Mouse (Mus musculus): ENCODE data around the gene Bmp5. TPM values are rescaled to one million over a fixed set of nuclear protein-coding genes. Genes with fewer than 3 reads are reported as not detected.
"Not testable (repeated sequence)": the region's sequence is repeated elsewhere in the genome, so short reads cannot be mapped to it uniquely, and the experiment has no call there.

Gene Bmp5
- not detected for polyA plus RNA-seq (2017; shearing (Covaris generic))

DNA sequence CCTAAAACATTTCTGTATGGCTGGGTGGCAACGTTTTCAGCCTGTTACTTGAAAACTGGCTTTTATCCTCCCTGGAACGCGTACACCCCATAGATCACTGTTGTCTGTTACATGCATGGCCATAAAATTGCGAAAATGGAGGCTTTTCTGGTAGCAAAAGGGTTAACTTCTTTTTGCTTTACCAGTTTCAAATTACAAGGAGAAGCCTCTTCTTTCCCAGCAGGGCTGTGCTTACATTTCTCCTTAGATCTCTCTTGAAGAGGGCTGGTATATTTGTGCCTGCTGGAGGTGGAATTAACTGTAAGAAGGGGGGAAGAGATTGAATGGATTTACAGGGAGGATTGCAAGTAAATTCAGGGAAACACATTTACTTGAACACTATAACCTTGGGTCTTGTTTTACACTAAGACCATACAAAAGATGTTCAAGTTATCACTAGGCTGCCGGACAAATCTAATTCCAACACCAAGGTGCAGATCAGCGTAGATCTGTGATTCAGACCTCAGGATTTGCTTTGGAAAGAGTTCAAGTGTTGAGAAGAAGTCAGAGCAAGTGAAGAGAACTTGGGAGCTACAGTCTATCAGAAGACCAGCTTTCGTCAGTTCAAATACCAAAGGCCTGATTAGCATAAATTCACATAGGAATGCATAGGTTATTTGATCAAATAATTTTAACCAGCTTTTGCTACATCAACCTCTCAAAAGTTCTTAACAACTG lies at the start of gene Bmp5:
Bmp5 (plus strand) TSS at position 236 of the 717 bp plus-strand sequence.
- no peak for ATAC-seq

DNA sequence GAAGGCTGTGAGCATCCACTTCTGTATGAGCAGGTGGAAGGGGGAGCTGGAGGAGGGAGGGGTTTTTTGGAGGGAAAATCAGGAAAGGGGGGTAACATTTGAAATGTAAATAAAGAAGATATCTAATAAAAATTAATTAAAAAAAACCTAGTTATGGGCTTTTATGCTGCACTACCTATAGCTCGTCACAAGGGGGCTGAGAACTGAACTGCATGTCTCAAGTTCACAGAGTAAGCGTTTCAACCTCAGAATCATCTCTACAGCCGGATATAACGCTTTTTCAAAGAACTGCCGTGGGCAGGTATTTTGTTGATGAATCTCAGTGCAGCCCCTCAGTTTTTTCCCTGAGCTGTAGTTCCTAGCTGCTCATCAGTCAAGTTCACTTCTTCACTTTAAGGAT lies 15.1 kb upstream of the Bmp5 start:
- no peak for ATAC-seq

DNA sequence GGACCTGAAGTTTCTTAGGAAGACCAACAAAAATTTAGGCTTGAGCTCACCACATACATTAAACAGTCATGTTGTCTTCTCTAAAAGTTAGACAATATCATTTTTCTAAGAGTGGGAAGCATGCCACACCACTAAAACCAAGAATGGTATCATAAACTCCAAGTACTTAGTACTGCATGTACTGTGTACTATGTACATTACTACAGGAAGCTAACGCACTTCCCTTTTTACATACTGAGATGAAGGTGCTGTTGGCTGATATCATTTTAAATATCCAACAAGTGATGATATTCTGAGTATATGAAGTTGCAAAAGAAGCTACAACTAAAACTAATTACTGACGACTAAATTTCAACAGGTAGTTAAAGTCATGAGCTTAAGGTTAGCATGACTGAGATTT lies 13.6 kb upstream of the Bmp5 start:
- no peak for ATAC-seq

DNA sequence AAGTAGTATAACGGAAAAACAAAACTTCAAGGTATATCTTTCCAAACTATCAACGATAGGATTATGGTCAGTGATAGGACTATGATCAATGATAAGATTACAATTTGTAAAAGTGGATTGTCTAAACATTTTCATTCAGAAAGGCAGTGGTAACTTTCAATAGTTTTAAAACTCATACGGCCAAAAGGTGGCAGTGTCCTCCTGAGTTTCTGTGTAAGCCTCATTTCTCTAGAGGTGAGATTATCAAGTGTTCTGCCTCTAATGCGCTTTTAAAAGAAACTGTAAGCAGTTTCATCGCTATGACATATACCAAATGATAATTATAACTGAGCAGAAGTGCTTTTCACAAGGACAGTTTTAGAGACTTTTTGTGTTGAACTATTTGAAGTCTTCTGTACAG lies 12.7 kb upstream of the Bmp5 start:
- ATAC-seq, result no peak

DNA sequence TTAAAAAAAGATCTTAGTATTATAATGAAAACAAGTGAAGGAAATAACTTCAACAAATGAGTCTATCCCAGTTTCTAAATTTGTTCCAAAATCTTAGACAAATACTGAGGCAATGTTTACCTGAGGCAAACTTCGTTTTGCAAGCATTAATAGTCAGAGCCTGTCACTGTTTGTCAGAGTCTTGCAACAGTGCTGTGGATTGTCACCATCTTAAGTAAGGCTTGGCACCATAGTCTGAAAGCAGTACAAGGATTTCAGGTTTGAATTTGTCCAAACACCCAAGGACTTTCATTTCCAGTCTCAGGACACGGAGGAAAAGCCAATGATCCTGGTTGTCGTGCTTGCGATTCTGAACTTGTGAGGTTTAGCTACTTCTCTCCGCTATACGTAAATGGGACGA lies 10.4 kb upstream of the Bmp5 start:
- ATAC-seq, result no peak

DNA sequence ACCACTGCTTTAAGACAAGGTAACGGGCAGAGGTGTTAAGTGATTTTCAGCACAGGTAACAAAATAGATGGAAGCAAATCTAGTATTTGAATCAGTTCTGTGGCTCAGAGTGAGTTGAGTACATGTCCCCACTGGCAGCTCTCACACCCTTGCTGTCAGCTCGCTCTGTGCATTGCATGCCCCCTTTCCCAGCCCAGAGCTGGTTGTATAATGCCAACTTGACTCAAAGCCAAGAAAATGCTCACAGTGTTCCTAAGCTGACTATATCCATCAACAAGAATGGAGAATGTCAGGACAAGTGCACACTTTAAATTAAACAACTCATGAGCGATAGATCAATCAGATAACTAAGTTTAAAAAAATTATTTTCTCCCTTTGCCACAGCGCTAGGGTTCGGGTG lies 8.6 kb upstream of the Bmp5 start:
- ATAC-seq, result no peak

DNA sequence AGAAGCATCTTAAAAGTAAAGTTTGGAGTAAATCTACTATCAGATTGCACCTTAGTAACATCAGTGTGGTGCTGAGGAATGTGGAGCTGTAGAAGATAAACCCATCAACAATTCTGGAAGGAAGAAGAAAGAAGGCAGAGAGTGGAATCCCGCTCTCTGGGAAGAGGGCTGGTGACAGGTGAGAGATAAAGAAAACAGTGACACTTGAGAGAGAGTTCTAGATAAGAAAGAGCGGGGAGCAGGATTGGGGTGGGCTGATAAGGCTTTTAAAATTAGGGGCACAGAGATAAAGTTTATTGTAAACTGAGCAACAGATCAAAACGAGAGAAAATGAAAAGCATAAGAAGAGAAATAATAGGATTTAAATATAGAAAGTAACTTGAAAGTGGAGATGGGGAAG lies 6.1 kb upstream of the Bmp5 start:
- no peak for ATAC-seq

DNA sequence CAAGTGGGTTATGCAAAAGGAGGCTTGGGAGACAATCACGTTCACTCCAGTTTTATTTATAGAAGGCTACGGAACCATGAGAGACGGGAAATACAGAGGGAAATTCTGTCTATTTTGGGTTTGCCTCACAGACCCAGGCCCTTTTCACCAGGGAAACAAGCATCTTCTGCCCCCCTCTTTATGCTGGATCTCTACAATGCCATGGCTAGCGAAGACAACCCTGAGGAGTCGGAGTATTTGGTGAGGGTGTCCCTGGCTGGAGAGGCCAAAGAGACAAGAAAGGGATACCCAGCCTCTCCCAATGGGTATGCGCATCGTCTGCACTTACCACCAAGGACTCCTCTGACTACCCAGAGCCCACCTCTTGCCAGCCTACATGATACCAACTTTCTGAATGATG lies 989 bp downstream of the Bmp5 start:
- no peak for ATAC-seq

DNA sequence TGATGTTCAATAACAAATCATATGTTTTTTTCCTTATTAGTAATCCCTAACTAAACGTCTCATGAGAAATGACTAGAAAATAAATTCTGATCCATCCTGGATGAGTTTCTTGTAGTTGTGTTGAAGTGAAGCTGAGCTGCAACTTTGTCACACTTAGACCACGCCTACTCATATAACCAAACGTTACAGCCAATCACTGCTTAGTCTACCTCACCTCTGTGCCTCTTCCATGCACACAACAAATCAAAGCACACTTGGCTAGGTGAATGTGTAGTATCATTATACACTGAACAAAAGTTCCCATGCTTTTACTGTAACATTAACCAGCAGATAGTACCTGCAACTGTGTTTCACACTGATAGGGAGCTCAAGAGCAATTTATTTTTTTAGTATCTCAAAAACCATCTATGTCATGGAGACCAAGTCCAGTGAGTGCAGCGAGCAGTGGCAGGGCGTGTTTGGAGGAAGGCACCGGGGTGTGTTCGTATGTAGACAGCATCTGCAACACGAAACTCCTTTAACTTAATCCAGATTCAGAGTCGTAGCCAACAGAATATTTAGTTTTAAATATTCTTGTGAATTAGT lies 3.7 kb downstream of the Bmp5 start:
- no peak for ATAC-seq

DNA sequence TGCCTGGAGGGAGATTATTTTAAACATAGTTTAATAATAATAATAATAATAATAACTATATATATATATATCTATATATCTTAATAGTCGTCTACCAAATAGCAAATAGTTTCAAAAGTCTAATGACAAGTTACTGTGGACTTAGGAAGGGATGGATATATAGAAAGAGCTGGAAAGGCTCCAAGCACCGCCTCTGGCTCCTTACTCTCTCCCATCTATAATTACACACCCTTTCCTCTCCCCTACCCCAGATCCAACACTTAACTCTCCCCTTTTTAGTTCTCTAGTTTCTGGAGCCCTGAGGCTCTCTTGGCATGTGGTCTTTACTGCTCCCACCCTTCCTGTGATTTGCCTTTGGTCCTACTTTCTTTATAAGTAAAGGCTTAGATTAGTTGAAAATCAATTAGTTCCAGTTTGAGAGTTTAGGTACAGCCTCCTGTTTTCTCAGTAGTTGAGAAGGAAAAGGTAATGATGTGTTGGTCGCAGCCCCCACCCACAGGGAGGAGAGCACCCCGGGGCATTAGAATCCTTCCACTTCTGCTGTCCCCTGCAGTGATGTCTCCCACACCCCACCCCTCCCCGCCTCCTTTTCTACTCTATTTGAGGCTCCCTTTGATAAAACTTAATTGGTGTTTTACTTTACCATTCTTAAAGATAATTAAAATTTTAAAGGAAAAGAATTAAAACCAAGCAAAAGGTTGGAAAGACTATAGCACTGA lies 5.6 kb downstream of the Bmp5 start:
- no peak for ATAC-seq

DNA sequence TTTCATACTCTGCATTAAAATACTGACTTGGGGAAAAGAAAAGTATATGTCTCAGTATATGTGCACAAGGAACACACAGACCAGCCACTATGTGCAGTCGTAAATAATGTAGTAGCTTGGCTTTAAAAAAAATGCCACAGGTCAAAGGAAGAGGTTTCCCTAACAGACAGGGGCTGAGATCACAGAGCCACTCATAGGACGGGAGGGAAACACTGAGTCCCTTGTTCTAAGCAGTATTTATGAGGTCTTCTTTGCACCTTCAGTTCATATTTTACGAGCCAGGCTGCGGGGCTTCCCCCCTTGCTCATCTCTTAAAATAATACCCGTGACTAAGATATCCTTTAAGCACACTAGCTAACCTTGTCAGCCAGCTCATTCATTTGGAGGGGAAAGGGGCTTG lies 6.4 kb downstream of the Bmp5 start:
- ATAC-seq, result no peak

DNA sequence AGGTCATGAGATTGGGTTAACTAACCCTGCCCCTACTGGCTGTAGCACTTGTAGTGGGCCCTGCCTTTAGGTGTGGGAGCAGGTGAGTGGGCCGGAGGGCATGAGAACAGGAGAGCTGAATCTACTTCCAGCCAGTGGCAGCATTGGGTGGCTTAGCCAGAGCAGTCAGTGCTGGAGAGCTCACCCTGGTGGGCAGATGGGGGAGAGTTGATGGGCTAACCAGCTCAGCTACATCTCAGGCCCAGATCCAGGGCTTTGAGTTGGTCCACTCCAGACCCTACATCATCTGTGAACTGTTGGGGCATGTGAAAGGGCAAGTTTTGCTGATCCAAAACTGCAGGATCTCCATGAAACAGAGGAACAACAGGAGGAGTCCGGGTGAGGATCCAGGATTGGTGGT lies 8.4 kb downstream of the Bmp5 start:
- ATAC-seq, result no peak

DNA sequence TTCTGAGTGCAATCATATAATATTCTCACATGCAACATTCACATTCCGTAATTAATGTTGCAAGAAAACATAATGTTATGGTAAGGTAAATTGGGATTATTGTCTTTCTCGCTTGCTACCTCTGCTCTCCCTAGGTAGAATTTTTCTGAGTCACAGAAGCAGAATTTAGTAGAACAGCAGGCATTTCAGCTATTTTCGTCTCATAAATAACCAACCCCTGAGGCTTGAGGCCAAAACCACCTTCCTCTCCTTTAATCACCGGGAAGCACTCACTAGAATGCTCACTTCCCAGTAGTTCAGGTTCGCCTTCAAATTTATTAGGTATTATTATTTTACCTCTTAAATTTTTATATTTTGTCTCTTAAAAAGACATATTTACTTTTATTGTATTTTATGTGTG lies 10.8 kb downstream of the Bmp5 start:
- ATAC-seq, result no peak

DNA sequence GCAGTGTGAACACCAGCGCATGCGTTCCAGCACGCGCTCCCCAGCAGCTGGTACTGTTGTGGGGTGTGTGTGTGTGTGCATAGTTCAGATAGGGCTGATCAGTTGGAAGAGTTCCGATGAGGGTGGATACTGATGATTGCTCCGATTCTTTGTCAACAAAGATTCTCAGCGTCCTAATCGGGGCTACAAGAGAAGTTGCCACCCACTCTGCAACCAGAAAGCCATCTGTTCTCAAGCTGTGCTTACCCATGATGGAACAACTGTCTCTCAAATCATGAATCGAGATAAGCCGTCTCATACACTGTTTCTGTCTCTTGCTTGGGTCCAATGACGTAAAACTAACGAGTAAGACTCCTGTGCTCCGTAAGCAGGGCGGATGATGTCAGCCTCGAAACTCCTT lies 12.0 kb downstream of the Bmp5 start:
- no peak for ATAC-seq

DNA sequence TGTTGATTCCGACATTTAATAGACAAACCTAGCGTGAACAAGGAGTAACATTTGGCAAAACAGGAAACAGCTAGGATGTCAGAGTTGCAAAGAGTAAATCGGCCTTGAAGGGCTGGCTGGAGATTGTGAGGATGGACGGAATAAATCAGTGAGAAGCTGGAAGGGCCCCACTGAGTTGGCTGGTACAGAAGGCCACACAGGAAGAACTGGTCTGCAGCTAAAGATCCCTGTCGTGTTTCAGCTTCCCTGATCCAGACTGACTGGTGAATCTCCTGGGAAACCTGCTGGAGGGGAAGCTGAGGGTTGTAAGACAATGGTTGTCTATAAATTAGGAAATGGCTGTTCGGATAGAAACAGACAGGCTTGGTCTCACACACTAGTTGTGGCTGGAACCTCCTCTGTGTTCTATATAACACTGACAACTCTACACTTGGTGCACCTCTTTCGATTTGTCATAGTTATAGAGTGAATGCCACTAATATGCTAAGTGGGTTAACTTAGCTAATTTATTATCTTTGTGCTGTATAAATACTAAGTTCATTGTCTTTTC lies 14.8 kb downstream of the Bmp5 start:
- ATAC-seq, result no peak

DNA sequence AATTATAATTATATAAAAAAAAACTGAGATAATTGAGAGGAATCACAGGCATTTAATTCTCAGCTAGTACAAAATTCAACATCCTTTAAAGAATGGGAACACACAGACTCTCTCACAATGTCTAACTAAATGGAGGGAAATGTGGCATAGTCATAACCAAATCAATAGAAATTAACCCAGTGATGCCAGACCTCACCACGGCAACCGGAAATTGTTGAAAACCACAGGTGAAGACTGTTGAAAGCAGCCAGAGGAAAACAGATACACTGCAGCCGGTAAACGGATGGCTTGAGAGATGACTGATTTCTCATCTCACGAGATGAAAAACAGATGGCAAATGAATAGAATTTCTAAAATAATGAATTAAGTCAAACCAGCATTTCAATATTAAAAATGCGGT lies 29.8 kb downstream of the Bmp5 start:
- ATAC-seq, result no peak

DNA sequence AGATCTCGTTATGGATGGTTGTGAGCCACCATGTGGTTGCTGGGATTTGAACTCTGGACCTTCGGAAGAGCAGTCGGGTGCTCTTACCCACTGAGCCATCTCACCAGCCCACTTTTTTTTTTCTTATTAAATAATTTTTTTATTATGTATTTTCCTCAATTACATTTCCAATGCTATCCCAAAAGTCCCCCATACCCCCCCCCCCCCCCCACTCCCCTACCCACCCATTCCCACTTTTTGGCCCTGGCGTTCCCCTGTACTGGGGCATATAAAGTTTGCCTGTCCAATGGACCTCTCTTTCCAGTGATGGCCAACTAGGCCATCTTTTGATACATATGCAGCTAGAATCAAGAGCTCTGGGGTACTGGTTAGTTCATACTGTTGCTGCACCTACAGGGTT lies 33.0 kb downstream of the Bmp5 start:
- ATAC-seq, result not testable (repeated sequence)

DNA sequence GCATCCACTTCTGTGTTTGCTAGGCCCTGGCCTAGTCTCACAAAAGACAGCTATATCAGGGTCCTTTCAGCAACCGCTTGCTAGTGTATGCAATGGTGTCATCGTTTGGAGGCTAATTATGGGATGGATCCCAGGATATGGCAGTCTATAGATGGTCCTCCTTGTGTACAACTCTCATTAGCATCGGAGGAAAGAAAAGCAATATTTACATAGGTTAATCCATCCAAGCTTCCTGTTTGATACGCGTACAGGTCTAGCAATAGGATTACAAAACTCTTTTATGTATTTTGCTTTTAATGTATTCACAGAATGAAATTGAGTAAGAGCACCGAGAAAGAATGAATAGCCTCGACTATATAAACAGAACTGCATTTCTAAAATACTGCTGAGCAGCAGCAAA lies 33.5 kb downstream of the Bmp5 start:
- no peak for ATAC-seq

DNA sequence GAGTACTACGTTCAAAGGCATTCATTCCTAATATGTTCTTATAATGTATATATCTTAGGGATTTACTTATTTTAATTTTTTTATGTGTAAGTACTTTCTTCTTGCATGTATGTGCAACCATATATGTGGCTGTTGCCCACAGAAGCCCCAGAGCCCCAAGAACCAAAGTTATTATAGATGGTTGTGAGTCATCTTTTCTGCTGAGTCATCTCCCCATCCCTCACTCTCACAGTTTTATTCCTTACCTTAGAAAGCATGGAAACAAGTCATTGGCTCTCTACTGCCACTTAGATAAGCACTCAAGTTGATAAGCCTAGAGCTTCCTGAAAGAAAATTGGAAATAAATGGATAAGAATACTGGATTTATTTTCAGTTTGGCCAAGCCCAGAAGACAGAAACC lies 40.0 kb downstream of the Bmp5 start:
- no peak for ATAC-seq

DNA sequence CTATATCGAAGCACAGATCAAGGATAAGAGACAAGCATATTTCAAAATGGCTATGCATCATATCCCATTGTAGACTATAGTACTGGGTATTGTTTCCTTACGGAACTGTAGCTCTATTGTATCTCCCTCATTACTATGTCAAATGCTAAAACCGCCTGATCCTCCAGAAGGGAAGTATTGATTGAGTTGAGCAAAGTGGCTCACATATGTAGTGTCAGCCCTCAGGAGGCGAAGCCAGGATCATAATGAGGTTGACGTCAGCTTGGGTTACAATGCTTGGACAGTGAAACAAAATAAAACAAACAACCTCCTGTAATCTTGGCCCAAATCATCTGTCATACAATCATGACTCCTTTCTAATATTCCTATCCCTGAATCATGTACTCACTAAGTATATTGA lies 43.2 kb downstream of the Bmp5 start:
- ATAC-seq, result no peak

DNA sequence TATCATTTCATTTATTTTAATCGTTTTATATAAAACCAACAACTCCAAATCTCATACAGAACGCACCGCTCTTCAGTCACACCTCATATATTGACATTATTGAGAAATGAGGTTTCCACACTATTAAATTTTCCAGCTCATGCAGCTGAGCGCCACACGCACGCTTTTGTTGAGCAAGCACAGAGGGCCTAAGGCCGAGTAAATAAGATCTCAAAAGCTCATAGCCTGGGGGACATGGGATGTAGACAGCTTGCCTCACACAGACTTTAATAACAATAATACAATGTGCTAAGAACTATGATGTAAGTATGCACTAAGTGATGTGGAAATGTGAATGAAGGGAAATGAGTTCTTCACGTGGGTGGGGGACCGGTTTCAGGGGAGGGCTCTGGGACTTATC lies 57.3 kb downstream of the Bmp5 start:
- no peak for ATAC-seq

DNA sequence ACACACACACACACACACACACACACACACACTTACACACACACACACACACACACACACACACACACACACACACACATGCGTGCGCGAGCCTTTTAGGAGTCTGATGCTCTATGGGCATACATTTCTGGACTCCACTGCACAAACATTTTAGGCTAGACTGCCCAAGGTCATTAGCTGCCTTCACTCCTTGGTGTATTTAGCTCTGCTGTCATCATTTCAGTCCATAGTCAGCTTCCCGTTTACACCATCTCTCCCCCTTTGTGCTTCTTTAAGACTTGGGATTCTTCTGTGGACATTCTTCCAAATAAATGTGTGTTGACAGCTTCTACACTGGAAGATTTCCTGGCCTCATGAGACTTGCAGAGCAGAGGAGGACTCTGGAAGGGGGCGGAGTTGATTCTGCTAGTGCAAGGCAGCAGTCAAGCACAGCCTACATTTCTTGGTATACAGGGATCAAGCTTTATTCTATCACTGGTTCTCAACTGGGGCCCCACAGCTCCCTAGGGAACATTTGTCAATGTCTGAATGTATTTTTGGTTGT lies 58.1 kb downstream of the Bmp5 start:
- ATAC-seq, result no peak

DNA sequence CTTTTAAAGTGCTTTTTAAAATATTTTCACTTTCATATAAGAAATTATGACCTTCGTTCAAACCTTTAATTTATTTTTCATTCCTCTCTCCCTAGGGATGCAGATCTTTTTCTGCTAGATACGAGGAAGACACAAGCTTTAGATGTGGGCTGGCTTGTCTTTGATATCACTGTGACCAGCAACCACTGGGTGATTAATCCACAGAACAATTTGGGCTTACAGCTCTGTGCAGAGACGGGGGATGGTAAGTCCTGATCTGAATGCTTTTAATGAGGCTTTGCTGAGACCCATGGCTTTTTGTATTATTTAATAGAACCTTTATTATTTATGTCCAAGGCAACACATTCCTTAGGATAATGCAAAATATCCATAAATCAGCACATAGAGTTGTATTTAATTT lies 64.3 kb downstream of the Bmp5 start:
- ATAC-seq, result no peak

DNA sequence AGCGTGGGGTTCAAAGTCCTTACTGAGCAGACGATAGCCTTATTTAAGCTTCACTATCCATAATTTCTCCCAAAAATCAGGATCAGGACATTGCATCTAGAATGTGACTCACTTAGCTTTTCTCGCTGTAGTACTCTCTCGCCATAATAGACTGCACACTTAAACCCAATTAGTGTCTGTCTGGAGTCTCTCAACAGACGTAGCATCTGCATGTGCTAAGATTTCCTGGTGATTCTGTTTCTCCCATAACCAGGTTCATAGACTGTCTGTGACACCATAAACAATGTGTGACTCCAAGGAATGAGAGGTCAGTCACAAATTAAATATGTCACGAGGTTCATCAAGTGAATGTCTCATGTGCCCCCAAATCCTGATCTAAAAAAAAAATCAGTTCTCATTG lies 65.7 kb downstream of the Bmp5 start:
- no peak for ATAC-seq

Data from inflammation-experienced regulatory T-cells, adult 6 months (primary cell).